Mouse (Mus musculus) kidney, adult 2 months (tissue): Measurements from ENCODE around the gene Maats1.

Experiments used
- CTCF ChIP-seq: fragments of 200-500 bp; conservative IDR thresholded peaks from 2 replicates; pipeline ENCODE4 v1.5.1; 2011; ENCODE audit warnings: low read depth, mild to moderate bottlenecking, control low read depth, low read length, moderate library complexity, mixed read lengths; ENCODE audit not compliant: insufficient read depth, insufficient read length
- POLR2A ChIP-seq: fragments of 200-500 bp; IDR thresholded peaks from one replicate; pipeline ENCODE4 v1.6.1; 2011; ENCODE audit warnings: low read depth, low read length, control low read depth

GRCm38 (mm10) chr16:38387389-38387788 is 45.4 kb upstream of the Maats1 start:
- TF ChIP-seq POLR2A (no peak), CTCF (no peak)
